Mouse (Mus musculus): ENCODE measurements around the gene Cfap52. TPM values are rescaled to one million over a fixed set of nuclear protein-coding genes. Genes with fewer than 3 reads are reported as not detected.
A peak's percentile ranks its signal among the peaks of the same experiment; 100 is the strongest.

The Cfap52 gene
- polyA plus RNA-seq, 1 experiment from 2014 or later, result 0.18 TPM

DNA sequence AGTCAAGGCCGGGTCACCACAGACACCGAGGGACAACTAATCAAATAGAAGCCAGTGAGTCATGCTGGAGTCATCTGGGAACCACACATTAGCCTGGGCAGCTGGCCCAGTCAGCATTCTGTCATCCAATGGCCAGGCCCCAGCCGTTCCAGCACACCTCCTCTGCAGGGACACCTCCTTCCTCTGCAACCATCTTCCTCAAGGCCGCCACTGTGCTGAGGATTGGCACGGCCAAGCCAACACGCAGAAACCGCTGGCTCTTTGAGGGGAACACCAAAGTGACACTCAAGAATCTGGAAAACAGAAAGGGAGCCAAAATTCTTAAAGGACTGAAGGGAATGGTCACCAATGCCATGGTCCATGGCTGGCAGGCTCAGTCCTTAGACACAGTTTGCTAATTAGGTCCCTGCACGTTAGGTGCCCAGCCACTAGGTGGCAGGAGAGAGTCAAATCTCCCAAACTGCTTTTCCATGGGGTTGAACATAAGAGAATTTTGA lies 68.3 kb downstream of the Cfap52 start:
- WGBS, result 36% methylated on average over 8 of the region's 8 CpGs
- peak; percentile 75 for ATAC-seq (ENCODE audit: insufficient number of reproducible peaks, low FRiP score)

DNA sequence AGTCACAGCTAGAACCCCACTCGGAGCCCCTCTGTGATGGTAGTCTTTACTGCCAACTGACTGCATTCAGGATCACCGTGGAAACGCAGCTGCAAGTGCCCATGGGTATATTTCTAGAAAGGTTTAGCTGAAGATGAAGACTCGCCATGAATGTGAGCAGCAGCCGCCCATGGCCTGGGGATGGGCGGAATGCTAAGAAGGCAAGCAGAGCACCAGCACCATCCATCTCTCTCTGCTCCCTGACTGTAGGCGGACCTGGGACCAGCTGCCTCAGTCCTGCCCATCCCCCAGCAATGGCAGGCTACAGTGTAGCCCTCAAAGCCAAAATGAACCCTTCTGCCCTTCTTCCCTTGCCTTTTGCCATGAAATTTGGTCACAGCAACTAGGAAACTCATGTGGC lies 69.8 kb downstream of the Cfap52 start:
- Histone ChIP-seq H3K4me2 (no peak overlapping the region), H3K36me3 (no peaks in the 10 kb centered on the region), H3K27me3 (replicated peaks) (no peaks in the 10 kb centered on the region), H3K9me3 (replicated peaks) (no peaks in the 10 kb centered on the region), H3K9ac (no peak overlapping the region), H3K27ac (ENCODE audit: poor library complexity, severe bottlenecking) (no peak overlapping the region), H3K4me3 (no peak overlapping the region), H3K4me1 (replicated peaks) (peaks cover 7% of the 10 kb centered on the region)
- 77% methylated on average over 7 of the region's 7 CpGs for WGBS
- ATAC-seq (ENCODE audit: insufficient number of reproducible peaks, low FRiP score), result no peak

More for the DNA sequence above, 68.3 kb downstream of the Cfap52 start:
- no peak overlapping the region for H3K9ac ChIP-seq
- H3K4me2 ChIP-seq, result no peak overlapping the region; the same call in 1 of the 2 replicates
- no peak overlapping the region for H3K4me3 ChIP-seq
- peaks cover 7% of the 10 kb centered on the region for H3K4me1 ChIP-seq (replicated peaks)
- H3K36me3 ChIP-seq, result no peaks in the 10 kb centered on the region
- H3K9me3 ChIP-seq (replicated peaks), result no peaks in the 10 kb centered on the region
- H3K27ac ChIP-seq (ENCODE audit: poor library complexity, severe bottlenecking), result peak overlapping the region; percentile 44; the same call in 1 of the 2 replicates
- H3K27me3 ChIP-seq (replicated peaks), result no peaks in the 10 kb centered on the region

DNA sequence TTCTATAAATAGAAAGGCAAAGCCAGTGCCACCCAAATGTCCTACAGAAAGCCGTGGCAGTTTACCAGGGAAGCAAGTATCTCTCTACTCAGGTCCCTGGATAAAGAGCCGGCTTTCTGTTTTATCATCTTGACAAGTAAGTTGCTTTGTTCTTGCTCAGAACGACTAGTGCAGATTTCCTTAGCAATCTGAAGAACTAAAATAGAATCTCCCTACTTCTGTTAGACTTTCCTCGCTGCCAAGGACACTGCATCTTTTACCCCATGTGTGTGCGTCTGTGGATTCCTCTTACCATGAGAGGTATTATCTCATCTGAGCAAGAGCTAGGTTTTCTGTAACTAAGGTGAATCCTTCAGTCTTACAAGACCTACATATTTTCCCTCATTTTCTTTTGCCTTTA lies 76.9 kb downstream of the Cfap52 start:
- H3K9me3 ChIP-seq (replicated peaks), result no peaks in the 10 kb centered on the region
- 0 out of 2 replicates have a peak, but pooled peaks cover 6% of the 10 kb centered on the region for H3K4me1 ChIP-seq (replicated peaks)
- H3K27ac ChIP-seq (ENCODE audit: poor library complexity, severe bottlenecking), result peak overlapping the region; percentile 5; the same call in 1 of the 2 replicates
- H3K27me3 ChIP-seq (replicated peaks), result no peaks in the 10 kb centered on the region
- H3K9ac ChIP-seq, result no peak overlapping the region
- WGBS, result 36% methylated on average over 5 of the region's 5 CpGs
- H3K4me2 ChIP-seq, result no peak overlapping the region; the same call in 1 of the 2 replicates
- H3K4me3 ChIP-seq, result no peak overlapping the region
- ATAC-seq (ENCODE audit: insufficient number of reproducible peaks, low FRiP score), result no peak
- no peaks in the 10 kb centered on the region for H3K36me3 ChIP-seq

DNA sequence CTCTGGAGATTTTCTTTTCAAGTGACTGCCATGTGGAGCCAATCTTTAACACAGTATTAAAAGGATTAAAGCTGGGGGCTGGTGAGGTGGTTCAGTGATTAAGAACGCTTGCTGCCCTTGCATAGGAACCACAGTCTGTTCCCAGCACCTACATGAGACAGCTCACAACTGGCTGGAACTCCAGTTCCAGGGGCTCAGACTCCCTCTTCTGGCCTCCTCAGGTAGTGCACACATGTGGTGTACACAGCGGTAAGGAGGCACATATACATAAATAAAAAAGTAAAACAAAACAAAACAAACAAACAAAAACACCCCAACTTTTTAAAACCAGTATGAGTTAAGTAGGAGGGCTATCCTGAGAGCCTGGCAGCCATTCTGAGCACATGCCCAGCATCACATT lies 79.5 kb downstream of the Cfap52 start:
- no peaks in the 10 kb centered on the region for H3K36me3 ChIP-seq
- H3K9me3 ChIP-seq (replicated peaks), result no peaks in the 10 kb centered on the region
- H3K4me3 ChIP-seq, result no peak overlapping the region
- H3K27ac ChIP-seq (ENCODE audit: poor library complexity, severe bottlenecking), result no peak overlapping the region
- H3K4me2 ChIP-seq, result no peak overlapping the region
- 0 out of 2 replicates have a peak, but pooled peaks cover 6% of the 10 kb centered on the region for H3K4me1 ChIP-seq (replicated peaks)
- no peak overlapping the region for H3K9ac ChIP-seq
- H3K27me3 ChIP-seq (replicated peaks), result no peaks in the 10 kb centered on the region
- ATAC-seq (ENCODE audit: insufficient number of reproducible peaks, low FRiP score), result no peak
- WGBS, result 89% methylated on average over 2 of the region's 2 CpGs

Other genes starting within 250 kb of the Cfap52 start
- gene Glp2r, start 194.5 kb downstream of the Cfap52 start, polyA plus RNA-seq (2016; fragmentation: Nextera tagmentation; extraction: Ambion mirVana), result not detected in 2 replicates
- not detected in 2 replicates for gene Gsg1l2, start 191.0 kb downstream of the Cfap52 start, polyA plus RNA-seq (2016; fragmentation: Nextera tagmentation; extraction: Ambion mirVana)
- 1.1 and 1.3 TPM in 2 replicates for gene Dhrs7c, start 167.5 kb downstream of the Cfap52 start, polyA plus RNA-seq (2016; fragmentation: Nextera tagmentation; extraction: Ambion mirVana)
- 0.60 TPM in 2 replicates for gene Usp43, start 43.5 kb downstream of the Cfap52 start, polyA plus RNA-seq (2016; fragmentation: Nextera tagmentation; extraction: Ambion mirVana)
- 58.2 and 61.9 TPM in 2 replicates for gene Stx8, start 542 bp upstream of the Cfap52 start, polyA plus RNA-seq (2016; fragmentation: Nextera tagmentation; extraction: Ambion mirVana)